Mouse (Mus musculus) bone marrow macrophage, adult 2 months (primary cell): ENCODE results near the gene Calhm2.

Source experiments
- CTCF ChIP-seq: IDR thresholded peaks from 2 replicates; pipeline ENCODE4 v1.5.1; 2012; ENCODE audit warnings: low read depth, mild to moderate bottlenecking, low read length, moderate library complexity
- POLR2A ChIP-seq: IDR thresholded peaks from 2 replicates; pipeline ENCODE4 v1.6.1; 2012; ENCODE audit warnings: mild to moderate bottlenecking, low read depth, low read length, borderline replicate concordance

GRCm38 (mm10) chr19:47161669-47162068, 23.6 kb upstream of the Calhm2 start:
- TF ChIP-seq CTCF (no peak), POLR2A (no peak)
